Comparison of ENCODE assay signal across 21 mouse cellular contexts in the genomic region with DNA sequence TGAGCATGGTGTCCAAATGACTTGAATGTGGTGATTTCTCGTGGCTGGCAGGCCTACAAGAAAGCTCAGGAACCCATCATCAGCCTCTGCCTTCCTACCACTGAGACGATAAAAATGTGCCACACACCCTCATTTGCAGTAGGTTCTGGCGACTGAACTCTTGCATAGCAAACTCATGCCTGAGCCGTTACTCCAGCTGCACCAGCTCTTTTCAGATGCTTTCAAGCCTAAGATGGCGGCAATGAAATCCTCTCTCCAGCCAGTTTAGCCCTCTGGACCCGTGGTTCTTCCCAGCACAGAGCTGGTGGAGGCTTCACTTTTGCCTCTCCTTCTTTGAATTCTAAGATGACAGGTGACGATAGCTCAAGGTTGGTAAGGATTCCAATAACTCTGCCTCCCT. TPM values are rescaled to one million over a fixed set of nuclear protein-coding genes. Genes with fewer than 3 reads are reported as not detected.
"Had no signal": no experiment of that assay in that cellular context is flagged by ENCODE, and none has a peak within 500 bp of the region (broad histone marks: within the 10 kb centered on the region; RNA-seq: fewer than 3 reads in every experiment).

No protein-coding gene starts in this region.

- DNase-seq: kidney, adult 2 months; kidney, postnatal 14 days; lung, embryonic 14.5 days; lung, postnatal 10 days; midbrain, embryonic 14.5 days; right cerebral cortex, postnatal 14 days had no signal

- H3K27me3 ChIP-seq: limb, embryonic 15.5 days; neural tube, embryonic 12.5 days; stomach, embryonic 15.5 days had no signal

- H3K4me1 ChIP-seq: kidney, embryonic 15.5 days; limb, embryonic 15.5 days; midbrain, embryonic 10.5 days; neural tube, embryonic 12.5 days; stomach, embryonic 15.5 days had no signal

- H3K9ac ChIP-seq: kidney, embryonic 15.5 days; limb, embryonic 15.5 days; liver, embryonic 12.5 days; lung, embryonic 14.5 days; neural tube, embryonic 12.5 days; stomach, embryonic 15.5 days had no signal

- H3K27ac ChIP-seq: kidney, embryonic 15.5 days; limb, embryonic 15.5 days; liver, embryonic 12.5 days; midbrain, embryonic 10.5 days; neural tube, embryonic 12.5 days; stomach, embryonic 15.5 days had no signal

- H3K4me3 ChIP-seq: kidney, embryonic 15.5 days; limb, embryonic 15.5 days; liver, embryonic 12.5 days; midbrain, embryonic 10.5 days; myocyte; neural tube, embryonic 12.5 days; stomach, embryonic 15.5 days had no signal

- H3K9me3 ChIP-seq: kidney, embryonic 15.5 days; limb, embryonic 15.5 days; liver, embryonic 12.5 days; midbrain, embryonic 10.5 days; neural tube, embryonic 12.5 days; stomach, embryonic 15.5 days had no signal

- H3K36me3 ChIP-seq: kidney, embryonic 15.5 days; limb, embryonic 15.5 days; liver, embryonic 12.5 days; midbrain, embryonic 10.5 days; neural tube, embryonic 12.5 days; stomach, embryonic 15.5 days had no signal

- ATAC-seq: intestine, embryonic 16.5 days had no signal

- H3K4me2 ChIP-seq: kidney, embryonic 15.5 days; limb, embryonic 15.5 days; liver, embryonic 12.5 days; lung, embryonic 14.5 days; neural tube, embryonic 12.5 days; stomach, embryonic 15.5 days had no signal

RNA-seq across cellular contexts. Expression of a gene that starts 0.4 kb away (rescaled TPM):
- total RNA-seq: layer of hippocampus, postnatal 14 days; left cerebral cortex, adult 18-20 months; left cerebral cortex, postnatal 25 days had no signal
- polyA plus RNA-seq: kidney, embryonic 15.5 days; liver, embryonic 12.5 days; midbrain, embryonic 10.5 days; midbrain, embryonic 14.5 days; testis, adult 2 months had no signal

RNA-seq across cellular contexts. Expression of a gene that starts 1.8 kb away (rescaled TPM):
- total RNA-seq: layer of hippocampus, adult 8-10 months; layer of hippocampus, postnatal 14 days; left cerebral cortex, adult 18-20 months; left cerebral cortex, postnatal 25 days had no signal
- polyA plus RNA-seq: intestine, embryonic 16.5 days; kidney, embryonic 15.5 days; limb, embryonic 11.5 days; liver, embryonic 12.5 days; lung, embryonic 14.5 days; midbrain, embryonic 10.5 days; midbrain, embryonic 14.5 days; myocyte; neural tube, embryonic 12.5 days had no signal

RNA-seq across cellular contexts. Expression of a gene that starts 29.6 kb away (rescaled TPM):
- total RNA-seq: layer of hippocampus, postnatal 14 days; left cerebral cortex, adult 18-20 months; left cerebral cortex, postnatal 25 days had no signal
- polyA plus RNA-seq: kidney, embryonic 15.5 days; limb, embryonic 11.5 days; liver, embryonic 12.5 days; liver, embryonic 16.5 days; lung, embryonic 14.5 days; midbrain, embryonic 10.5 days; midbrain, embryonic 14.5 days; myocyte; neural tube, embryonic 12.5 days had no signal
